Mouse (Mus musculus): Measurements from ENCODE around the gene Sbk3. TPM values are rescaled to one million over a fixed set of nuclear protein-coding genes. Genes with fewer than 3 reads are reported as not detected.
A peak's percentile ranks its signal among the peaks of the same experiment; 100 is the strongest.

Gene Sbk3
- polyA plus RNA-seq, 2 experiments = not detected

DNA sequence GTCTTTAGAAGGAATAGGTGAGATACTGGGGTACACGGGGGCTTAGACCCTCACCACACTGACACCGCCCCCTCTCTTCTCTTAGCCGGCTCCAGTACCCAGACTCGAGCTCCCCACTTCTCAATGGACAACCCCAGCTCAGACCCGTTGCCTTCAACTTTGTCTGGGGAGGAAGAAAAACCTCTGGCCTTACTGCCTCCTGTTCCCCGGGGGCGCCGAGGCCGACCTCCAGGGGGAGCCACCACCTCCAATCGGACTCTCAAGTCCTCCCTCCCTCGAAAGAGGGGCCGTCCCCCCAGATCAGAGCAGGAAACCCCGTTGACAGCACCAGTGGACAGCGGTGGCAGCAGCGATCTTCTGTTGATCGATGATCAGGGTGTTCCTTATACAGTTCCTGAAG, 46.4 kb upstream of the Sbk3 start:
- H3K4me1 ChIP-seq (replicated peaks; ENCODE audit: control insufficient read depth in 2 of 2, insufficient read depth in 2 of 2, low read length in 1 of 2) = peaks cover 13 to 20% of the 10 kb centered on the region in 2 experiments
- no peak overlapping the region for H3K27ac ChIP-seq
- no peaks in the 10 kb centered on the region for H3K27me3 ChIP-seq (ENCODE audit: control insufficient read depth, insufficient read depth, low read length)
- WGBS (ENCODE audit: insufficient replicate concordance) = 78% methylated on average over 16 of the region's 16 CpGs
- no peak overlapping the region for H3K4me3 ChIP-seq (ENCODE audit: insufficient read depth in 1 of 2, low read depth in 2 of 2, low read length in 2 of 2)
- H3K4me2 ChIP-seq (ENCODE audit: low read depth) = no peak overlapping the region
- no peak overlapping the region for H3K9ac ChIP-seq (replicated peaks)
- ATAC-seq (ENCODE audit: insufficient read depth) (no peak), DNase-seq (ENCODE audit: low read depth in 3 of 3, low spot score in 3 of 3) (no peak)
- H3K36me3 ChIP-seq (replicated peaks; ENCODE audit: control insufficient read depth, insufficient read depth, low read depth) = peaks cover 9% of the 10 kb centered on the region
- no peak for TF ChIP-seq EP300 (IDR thresholded peaks at IDR 0.05; ENCODE audit: low read depth)
- peak; percentile 38 for TF ChIP-seq CTCF (IDR thresholded peaks at IDR 0.05; ENCODE audit: low read depth)
- H3K9me3 ChIP-seq (ENCODE audit: control insufficient read depth, low read length) = no peaks in the 10 kb centered on the region; the same call in 1 of the 2 replicates

DNA sequence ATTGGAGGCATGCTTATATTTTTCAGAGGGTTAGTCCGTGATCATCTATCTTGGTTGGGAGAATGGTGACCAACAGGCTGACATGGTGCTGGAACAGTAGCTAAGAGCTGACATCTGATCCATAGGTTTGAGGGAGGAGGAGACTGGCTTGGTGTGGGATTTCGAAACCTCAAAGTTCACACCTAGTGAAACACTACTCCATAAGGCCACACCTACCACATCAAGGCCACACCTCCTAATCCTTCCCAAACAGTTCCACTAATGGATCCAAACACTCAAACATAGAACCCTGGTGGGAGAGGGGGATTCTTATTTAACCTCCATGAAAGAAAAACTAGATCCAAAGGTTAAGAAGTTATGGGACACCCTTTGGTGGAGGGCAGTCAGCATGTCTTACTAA, 46.0 kb upstream of the Sbk3 start:
- no peak for DNase-seq (ENCODE audit: low read depth in 3 of 3, low spot score in 3 of 3)
- Histone ChIP-seq H3K4me1 (replicated peaks; ENCODE audit: control insufficient read depth in 2 of 2, insufficient read depth in 2 of 2, low read length in 1 of 2) (peaks cover 13 to 20% of the 10 kb centered on the region in 2 experiments), H3K9ac (replicated peaks) (no peak overlapping the region), H3K4me2 (ENCODE audit: low read depth) (no peak overlapping the region), H3K27me3 (ENCODE audit: control insufficient read depth, insufficient read depth, low read length) (no peaks in the 10 kb centered on the region), H3K4me3 (ENCODE audit: insufficient read depth in 1 of 2, low read depth in 2 of 2, low read length in 2 of 2) (no peak overlapping the region), H3K9me3 (ENCODE audit: control insufficient read depth, low read length) (no peaks in the 10 kb centered on the region; the same call in 1 of the 2 replicates), H3K36me3 (replicated peaks; ENCODE audit: control insufficient read depth, insufficient read depth, low read depth) (peaks cover 13% of the 10 kb centered on the region), H3K27ac (no peak overlapping the region)
- no peak for ATAC-seq (ENCODE audit: insufficient read depth)
- 87% methylated on average over 2 of the region's 2 CpGs for WGBS (ENCODE audit: insufficient replicate concordance)
- no peak for TF ChIP-seq CTCF (IDR thresholded peaks at IDR 0.05; ENCODE audit: low read depth)
- TF ChIP-seq EP300 (IDR thresholded peaks at IDR 0.05; ENCODE audit: low read depth) = no peak

DNA sequence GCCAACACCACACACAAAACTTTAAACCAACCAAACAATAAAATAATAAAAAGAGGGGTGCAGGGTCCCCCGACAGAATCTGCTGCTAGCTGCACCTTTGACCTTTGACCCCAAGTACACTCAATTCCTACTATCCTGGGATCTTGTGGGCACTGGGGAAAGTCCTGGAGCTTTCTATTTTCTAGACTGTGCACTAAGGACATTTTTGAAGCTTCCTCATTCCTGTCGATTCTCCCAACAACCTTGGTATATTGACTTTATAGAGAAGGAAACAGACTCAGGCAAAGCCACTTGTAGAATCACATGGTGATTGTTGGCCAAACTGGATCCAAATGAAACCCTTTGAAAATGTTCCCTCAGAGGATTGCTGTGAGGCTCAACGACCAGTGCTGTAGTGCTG, 45.1 kb upstream of the Sbk3 start:
- peak overlapping the region; percentile 94 to 96 for H3K4me3 ChIP-seq (ENCODE audit: insufficient read depth in 1 of 2, low read depth in 2 of 2, low read length in 2 of 2)
- no peaks in the 10 kb centered on the region; the same call in 1 of the 2 replicates for H3K9me3 ChIP-seq (ENCODE audit: control insufficient read depth, low read length)
- H3K4me1 ChIP-seq (replicated peaks; ENCODE audit: control insufficient read depth in 2 of 2, insufficient read depth in 2 of 2, low read length in 1 of 2) = peaks cover 13% of the 10 kb centered on the region in 2 experiments
- TF ChIP-seq CTCF (IDR thresholded peaks at IDR 0.05; ENCODE audit: low read depth) (no peak), EP300 (IDR thresholded peaks at IDR 0.05; ENCODE audit: low read depth) (no peak)
- DNase-seq (ENCODE audit: low read depth in 3 of 3, low spot score in 3 of 3) = no peak
- 37% methylated on average over 3 of the region's 3 CpGs for WGBS (ENCODE audit: insufficient replicate concordance)
- H3K9ac ChIP-seq (replicated peaks) = peak overlapping the region; percentile 97
- peaks cover 21% of the 10 kb centered on the region for H3K36me3 ChIP-seq (replicated peaks; ENCODE audit: control insufficient read depth, insufficient read depth, low read depth)
- peak overlapping the region; percentile 96 for H3K27ac ChIP-seq
- ATAC-seq (ENCODE audit: insufficient read depth) = no peak
- H3K27me3 ChIP-seq (ENCODE audit: control insufficient read depth, insufficient read depth, low read length) = no peaks in the 10 kb centered on the region
- H3K4me2 ChIP-seq (ENCODE audit: low read depth) = peak overlapping the region; percentile 82

DNA sequence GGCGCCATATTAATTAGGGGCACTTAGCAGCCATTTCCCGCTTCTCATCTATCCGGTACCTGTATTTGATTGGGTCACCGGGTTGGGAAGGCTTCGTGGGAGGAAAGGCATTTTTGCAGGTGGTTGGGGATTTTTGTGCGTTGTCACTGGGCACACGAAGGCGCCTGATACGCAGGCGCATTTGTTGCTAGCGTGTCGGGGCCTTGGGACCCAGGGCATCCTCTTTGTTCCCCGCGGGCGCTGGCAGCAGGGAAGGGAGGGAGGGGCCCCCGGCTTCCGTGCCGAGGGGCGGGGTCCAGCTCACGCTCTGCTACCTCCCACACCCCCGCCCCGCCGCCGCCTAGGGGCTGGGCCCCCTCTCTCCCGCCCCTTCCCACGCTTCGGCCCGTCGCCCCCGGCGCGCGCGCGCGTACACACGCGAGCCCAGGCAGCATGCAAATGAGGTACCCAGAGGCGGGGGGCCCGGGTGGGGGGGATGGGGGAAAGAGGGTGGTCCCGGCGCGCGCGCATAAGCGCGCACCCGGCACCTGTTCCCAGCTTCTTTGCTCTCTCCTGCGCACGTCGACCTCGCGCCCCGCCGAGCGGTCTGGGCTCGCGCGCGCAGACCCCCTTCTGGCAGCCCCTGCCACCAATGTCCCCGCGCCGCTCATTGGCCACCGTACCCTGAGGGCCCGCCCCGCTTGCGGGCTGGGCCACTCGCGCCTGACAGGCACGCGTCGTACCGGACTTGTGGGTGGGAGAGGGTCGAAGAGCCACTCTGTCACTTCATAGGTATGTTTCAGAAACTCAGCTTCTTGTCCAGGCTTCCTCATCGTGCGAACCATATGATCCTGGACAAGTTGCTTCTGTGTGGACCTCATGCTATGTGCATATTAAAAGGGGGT, 44.4 kb upstream of the Sbk3 start, which contains the start of gene Gm44973:
TSS of gene Gm44973 (plus strand) at position 379 of the 884 bp plus-strand sequence.
- WGBS (ENCODE audit: insufficient replicate concordance) = under 1% methylated on average over 71 of the region's 76 CpGs
- H3K4me1 ChIP-seq (replicated peaks; ENCODE audit: control insufficient read depth in 2 of 2, insufficient read depth in 2 of 2, low read length in 1 of 2) = peaks cover 12 to 13% of the 10 kb centered on the region in 2 experiments
- peaks cover 28% of the 10 kb centered on the region for H3K36me3 ChIP-seq (replicated peaks; ENCODE audit: control insufficient read depth, insufficient read depth, low read depth)
- H3K9ac ChIP-seq (replicated peaks) = peak within 1 kb of the TSS; percentile 97
- DNase-seq (ENCODE audit: low read depth in 3 of 3, low spot score in 3 of 3) (peak; percentile 82 to 91 (median 84)), ATAC-seq (ENCODE audit: insufficient read depth) (peak; percentile 76)
- H3K4me2 ChIP-seq (ENCODE audit: low read depth) = peak within 1 kb of the TSS; percentile 82
- no peaks in the 10 kb centered on the region for H3K27me3 ChIP-seq (ENCODE audit: control insufficient read depth, insufficient read depth, low read length)
- peak; percentile 45; the same call in 1 of the 2 replicates for TF ChIP-seq EP300 (IDR thresholded peaks at IDR 0.05; ENCODE audit: low read depth)
- TF ChIP-seq CTCF (IDR thresholded peaks at IDR 0.05; ENCODE audit: low read depth) = no peak
- peak within 1 kb of the TSS; percentile 94 to 96 for H3K4me3 ChIP-seq (ENCODE audit: insufficient read depth in 1 of 2, low read depth in 2 of 2, low read length in 2 of 2)
- peak within 1 kb of the TSS; percentile 96 for H3K27ac ChIP-seq
- H3K9me3 ChIP-seq (ENCODE audit: control insufficient read depth, low read length) = no peaks in the 10 kb centered on the region; the same call in 1 of the 2 replicates

Data from liver, embryonic 14.5 days (tissue).